Mouse (Mus musculus) stomach, embryonic 16.5 days (tissue): Measurements from ENCODE around the gene Hax1. TPM values are rescaled to one million over a fixed set of nuclear protein-coding genes. Genes with fewer than 3 reads are reported as not detected.

Experiments
- ATAC-seq: fragments of 200-750 bp; cut with Nextera tagmentation; 2 replicates; pipeline ENCODE4 v1.8.0; 2017; ENCODE audit warnings: moderate number of reproducible peaks, moderate TSS enrichment; ENCODE audit not compliant: insufficient read depth, low FRiP score
- H3K27ac ChIP-seq: fragments of 300-500 bp; sonication (generic); 2 replicates; pipeline ENCODE4 v1.5.1; 2014; ENCODE audit warnings: low read length
- H3K27me3 ChIP-seq: fragments of 300-500 bp; sonication (generic); 2 replicates; pipeline ENCODE4 v1.6.1; 2014; ENCODE audit warnings: low read length, control low read depth, mixed read lengths; ENCODE audit not compliant: control insufficient read depth, insufficient read depth
- H3K36me3 ChIP-seq: fragments of 300-500 bp; sonication (generic); 2 replicates; pipeline ENCODE4 v1.6.1; 2014; ENCODE audit warnings: low read length; ENCODE audit not compliant: control insufficient read depth, insufficient read depth
- H3K4me1 ChIP-seq: fragments of 300-500 bp; sonication (generic); 2 replicates; pipeline ENCODE4 v1.6.1; 2014; ENCODE audit warnings: low read length, control low read depth, mixed read lengths; ENCODE audit not compliant: control insufficient read depth, insufficient read depth
- H3K4me2 ChIP-seq: fragments of 300-500 bp; sonication (generic); 2 replicates; pipeline ENCODE4 v1.6.1; 2014; ENCODE audit warnings: low read depth, low read length, mixed read lengths
- H3K4me3 ChIP-seq: fragments of 300-500 bp; sonication (generic); replicated peaks from 2 replicates; pipeline ENCODE4 v1.5.1; 2014; ENCODE audit warnings: mild to moderate bottlenecking, low read length
- H3K9ac ChIP-seq: fragments of 300-500 bp; sonication (generic); 2 replicates; pipeline ENCODE4 v1.6.1; 2014; ENCODE audit warnings: low read length
- H3K9me3 ChIP-seq: fragments of 300-500 bp; sonication (generic); replicated peaks from 2 replicates; pipeline ENCODE4 v1.6.1; 2016; ENCODE audit warnings: low read length, control low read depth; ENCODE audit not compliant: control insufficient read depth
- WGBS: fragments of 180-500 bp; shearing (Covaris S2); extraction: QIAGEN DNeasy Blood & Tissue Kit; methylation state at CpG from one replicate; pipeline ENCODE4 v1.1.7; 2014; 5-methylcytosine and 5-hydroxymethylcytosine counted together
- polyA plus RNA-seq: library from polyadenylated mRNA; unstranded; fragments of >200 nt; fragmentation: Nextera tagmentation; extraction: Ambion mirVana; gene quantifications from 2 replicates; pipeline ENCODE4 v1.2.1, GENCODE M21; 2015

The Hax1 gene
- polyA plus RNA-seq, 1 experiment from 2014 or later: 126 TPM

GRCm38 (mm10) chr3:89963926-89964739 lies 34.4 kb downstream of the Hax1 start:
- H3K4me2 ChIP-seq: peak overlapping the region; percentile 99
- peak overlapping the region; percentile 92 for H3K4me3 ChIP-seq
- no peaks in the 10 kb centered on the region for H3K36me3 ChIP-seq
- ATAC-seq: 0 out of 2 replicates have a peak, but pooled peaks have one; percentile 14
- H3K9me3 ChIP-seq: no peaks in the 10 kb centered on the region
- peak overlapping the region; percentile 97 for H3K9ac ChIP-seq
- H3K27ac ChIP-seq: peak overlapping the region; percentile 97
- 19% methylated on average over 22 of the region's 22 CpGs for WGBS
- H3K4me1 ChIP-seq: peaks cover 29% of the 10 kb centered on the region
- H3K27me3 ChIP-seq: no peaks in the 10 kb centered on the region

DNA sequence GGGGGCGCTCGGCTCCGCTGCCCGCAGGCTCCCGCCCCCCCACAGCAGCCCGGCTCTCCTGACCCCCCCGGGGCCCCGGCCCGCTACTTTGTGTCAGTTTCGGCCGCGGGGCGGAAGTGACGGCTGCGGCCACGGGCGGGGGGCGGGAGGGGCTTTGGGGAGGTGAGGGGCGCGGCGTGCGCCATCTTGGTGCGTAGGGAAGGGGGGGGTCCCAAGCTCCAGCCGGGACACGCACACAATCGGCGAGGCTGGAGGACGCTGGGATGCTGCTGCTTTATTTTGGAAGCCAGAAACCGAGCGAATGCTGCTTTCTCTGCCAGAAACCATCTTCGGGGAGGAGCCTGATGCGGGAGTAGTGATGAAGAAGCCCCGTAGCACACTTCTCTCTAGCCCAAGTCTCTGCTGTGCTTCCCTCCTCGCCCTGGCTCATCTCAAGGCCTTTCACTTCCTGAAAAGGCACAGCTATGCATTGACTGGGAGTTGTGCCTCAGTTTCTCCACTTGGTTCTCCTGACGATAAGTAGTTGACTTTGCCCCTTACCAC lies 35.3 kb downstream of the Hax1 start, which contains the start of gene Atp8b2:
Gene Atp8b2, minus strand, starts transcription at position 288 of the 543 bp plus-strand sequence.
- Histone ChIP-seq H3K9me3 (no peaks in the 10 kb centered on the region), H3K36me3 (no peaks in the 10 kb centered on the region), H3K4me1 (peaks cover 29% of the 10 kb centered on the region), H3K9ac (peak within 1 kb of the TSS; percentile 97), H3K27me3 (no peaks in the 10 kb centered on the region), H3K27ac (peak within 1 kb of the TSS; percentile 97), H3K4me3 (peak within 1 kb of the TSS; percentile 92), H3K4me2 (peak within 1 kb of the TSS; percentile 99)
- ATAC-seq: peak; percentile 67
- under 1% methylated on average over 35 of the region's 35 CpGs for WGBS

- Histone ChIP-seq H3K4me3 (peak overlapping the region; percentile 92), H3K27ac (peak overlapping the region; percentile 97), H3K9me3 (no peaks in the 10 kb centered on the region), H3K9ac (peak overlapping the region; percentile 97), H3K4me1 (peaks cover 29% of the 10 kb centered on the region), H3K4me2 (peak overlapping the region; percentile 99), H3K27me3 (no peaks in the 10 kb centered on the region), H3K36me3 (0 out of 2 replicates have a peak, but pooled peaks cover under 1% of the 10 kb centered on the region)
- no peak for ATAC-seq
- under 1% methylated on average over 30 of the region's 30 CpGs for WGBS
These were observed 35.8 kb downstream of the Hax1 start for GRCm38 (mm10) chr3:89962751-89963220.

DNA sequence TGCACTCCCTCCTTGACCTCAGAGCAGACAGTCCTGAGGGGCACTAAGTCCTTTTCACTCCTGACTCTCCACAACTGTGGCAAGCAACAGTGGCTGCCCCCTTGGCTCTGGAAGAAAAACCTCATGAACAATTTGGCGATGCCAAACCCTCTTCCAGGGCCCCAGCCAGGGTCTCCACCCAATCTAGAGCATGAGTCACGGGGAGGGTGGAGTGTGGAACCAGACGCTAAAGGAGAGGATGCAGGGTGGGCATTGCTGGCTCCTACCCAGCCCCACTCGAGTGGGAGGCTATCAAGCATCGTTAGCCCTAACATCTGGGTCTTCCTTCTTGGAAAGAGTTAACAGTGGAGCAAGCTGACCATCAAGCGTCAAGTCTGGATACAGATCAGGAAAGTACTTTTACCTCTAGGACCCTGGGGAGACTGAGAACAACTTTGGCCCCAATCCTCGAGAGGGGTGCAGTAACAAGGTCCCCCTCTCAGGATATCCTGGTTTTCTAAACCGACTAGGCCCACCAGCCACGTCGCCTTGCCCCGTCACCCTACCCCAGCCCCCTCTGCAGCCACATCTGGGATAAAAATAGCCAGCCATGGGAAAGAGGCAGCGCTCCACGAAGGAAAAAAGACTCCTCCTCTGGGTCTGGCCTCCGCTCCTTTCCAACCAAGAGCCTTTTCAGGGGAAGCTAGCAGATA lies 36.4 kb downstream of the Hax1 start:
- peak overlapping the region; percentile 97 for H3K9ac ChIP-seq
- peaks cover 29% of the 10 kb centered on the region for H3K4me1 ChIP-seq
- WGBS: 3% methylated on average over 14 of the region's 14 CpGs
- H3K4me2 ChIP-seq: peak overlapping the region; percentile 99
- no peak for ATAC-seq
- H3K36me3 ChIP-seq: 0 out of 2 replicates have a peak, but pooled peaks cover 3% of the 10 kb centered on the region
- no peaks in the 10 kb centered on the region for H3K27me3 ChIP-seq
- peak overlapping the region; percentile 92 for H3K4me3 ChIP-seq
- no peaks in the 10 kb centered on the region for H3K9me3 ChIP-seq
- peak overlapping the region; percentile 97 for H3K27ac ChIP-seq

- peak overlapping the region; percentile 97 for H3K9ac ChIP-seq
- peaks cover 29% of the 10 kb centered on the region for H3K4me1 ChIP-seq
- peak overlapping the region; percentile 99 for H3K4me2 ChIP-seq
- no peak for ATAC-seq
- H3K27me3 ChIP-seq: no peaks in the 10 kb centered on the region
- H3K27ac ChIP-seq: peak overlapping the region; percentile 97
- no peaks in the 10 kb centered on the region for H3K9me3 ChIP-seq
- peaks cover 6% of the 10 kb centered on the region for H3K36me3 ChIP-seq
- 46% methylated on average over 4 of the region's 4 CpGs for WGBS
- peak overlapping the region; percentile 92 for H3K4me3 ChIP-seq
These were observed 37.1 kb downstream of the Hax1 start for GRCm38 (mm10) chr3:89961436-89961835.

DNA sequence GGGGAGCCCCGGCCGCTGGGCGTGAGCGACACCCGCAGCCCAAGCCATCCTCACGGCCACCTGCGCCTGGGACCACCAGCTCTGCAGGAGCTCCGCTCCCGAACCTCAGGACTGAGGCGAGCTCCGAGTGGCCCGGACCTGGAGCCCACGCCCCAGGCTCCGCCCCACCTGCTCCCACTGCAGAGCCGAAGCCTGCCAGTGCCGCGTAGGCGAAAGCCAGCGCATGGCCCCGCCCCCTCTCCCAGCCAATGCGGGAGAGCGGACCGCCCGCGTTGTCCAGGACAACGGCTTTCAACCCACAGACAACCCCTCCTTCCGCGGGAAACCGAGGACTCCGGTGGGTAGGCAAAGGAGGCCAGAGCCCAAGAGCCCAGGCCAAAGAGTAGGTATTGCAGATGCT lies 38.1 kb downstream of the Hax1 start:
- Histone ChIP-seq H3K4me2 (peak overlapping the region; percentile 99), H3K9ac (peak overlapping the region; percentile 86), H3K36me3 (peaks cover 14% of the 10 kb centered on the region), H3K27me3 (no peaks in the 10 kb centered on the region), H3K9me3 (no peaks in the 10 kb centered on the region), H3K4me1 (peaks cover 29% of the 10 kb centered on the region), H3K4me3 (peak overlapping the region; percentile 92), H3K27ac (no peak overlapping the region; the same call in 1 of the 2 replicates)
- WGBS: under 1% methylated on average over 30 of the region's 30 CpGs
- ATAC-seq: peak; percentile 90

DNA sequence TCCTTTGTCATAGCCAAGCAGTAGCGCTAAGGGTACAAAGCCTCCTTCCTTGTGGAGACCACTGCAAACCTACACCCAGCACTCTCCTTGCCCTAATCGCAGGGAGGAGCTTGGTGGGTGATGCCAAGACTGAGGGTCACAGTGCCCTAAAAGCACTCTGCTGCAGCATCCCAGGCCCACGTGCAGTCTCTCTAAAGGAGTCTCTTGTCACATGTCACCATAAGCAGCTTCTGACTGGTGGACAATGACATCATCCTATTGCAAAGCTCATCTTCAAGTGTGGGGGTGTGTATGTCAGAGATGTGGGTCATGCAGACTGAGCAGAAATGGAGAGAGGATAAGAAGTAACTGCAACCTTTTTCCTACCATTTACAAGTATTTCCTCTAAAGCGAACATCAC lies 39.1 kb downstream of the Hax1 start:
- no peaks in the 10 kb centered on the region for H3K27me3 ChIP-seq
- H3K27ac ChIP-seq: no peak overlapping the region
- no peak overlapping the region for H3K4me2 ChIP-seq
- ATAC-seq: no peak
- H3K4me3 ChIP-seq: no peak overlapping the region
- H3K9ac ChIP-seq: no peak overlapping the region
- peaks cover 14% of the 10 kb centered on the region for H3K36me3 ChIP-seq
- peaks cover 25% of the 10 kb centered on the region for H3K4me1 ChIP-seq
- 82% methylated on average over 4 of the region's 4 CpGs for WGBS
- H3K9me3 ChIP-seq: no peaks in the 10 kb centered on the region

DNA sequence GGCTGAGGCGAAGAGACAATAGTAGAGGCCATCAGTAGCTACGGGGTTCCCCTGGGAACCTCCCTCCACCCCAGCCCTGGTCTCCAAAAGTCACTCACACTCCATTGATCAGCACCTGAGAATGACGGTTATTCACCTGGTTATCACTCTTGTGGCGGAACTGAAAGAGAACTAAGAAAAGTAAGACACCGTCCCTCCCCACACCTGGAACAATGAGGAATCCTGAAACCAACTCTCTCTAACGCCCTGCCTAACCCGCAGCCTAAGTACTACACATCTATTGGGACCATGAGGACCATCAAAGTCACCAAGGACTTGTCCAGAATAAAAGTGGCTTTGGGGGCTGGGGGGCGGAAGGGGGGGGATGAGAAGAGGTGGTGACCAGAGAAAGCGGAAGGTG lies 40.7 kb downstream of the Hax1 start:
- Histone ChIP-seq H3K9me3 (no peaks in the 10 kb centered on the region), H3K27me3 (no peaks in the 10 kb centered on the region), H3K4me1 (peaks cover 24% of the 10 kb centered on the region), H3K36me3 (peaks cover 14% of the 10 kb centered on the region), H3K9ac (no peak overlapping the region), H3K27ac (no peak overlapping the region), H3K4me3 (no peak overlapping the region), H3K4me2 (no peak overlapping the region)
- no peak for ATAC-seq
- WGBS: 94% methylated on average over 9 of the region's 9 CpGs
